Mouse (Mus musculus) ES-Bruce4 (cell line): ENCODE results near the gene Olfr525. TPM values are rescaled to one million over a fixed set of nuclear protein-coding genes. Genes with fewer than 3 reads are reported as not detected.

Experiments used
- H3K27ac ChIP-seq: 2 replicates; pipeline ENCODE4 v1.5.1; 2012; ENCODE audit warnings: low read length, inconsistent platforms; ENCODE audit not compliant: insufficient read depth
- H3K27me3 ChIP-seq: 2 replicates; pipeline ENCODE4 v1.6.1; 2012; ENCODE audit warnings: mild to moderate bottlenecking, low read length, inconsistent platforms; ENCODE audit not compliant: control insufficient read depth, poor library complexity, insufficient read depth, severe bottlenecking
- H3K36me3 ChIP-seq: 2 replicates; pipeline ENCODE4 v1.6.1; 2012; ENCODE audit warnings: inconsistent platforms, mild to moderate bottlenecking, low read length, moderate library complexity; ENCODE audit not compliant: control insufficient read depth, poor library complexity, insufficient read depth, severe bottlenecking
- H3K4me1 ChIP-seq: one replicate; pipeline ENCODE4 v1.8.1; 2011; ENCODE audit warnings: low read length; ENCODE audit not compliant: control insufficient read depth, insufficient read depth
- H3K4me3 ChIP-seq: 2 replicates; pipeline ENCODE4 v1.5.1; 2011; ENCODE audit warnings: low read depth, mild to moderate bottlenecking, low read length
- H3K9ac ChIP-seq: 2 replicates; pipeline ENCODE4 v1.6.1; 2012; ENCODE audit warnings: low read depth, mild to moderate bottlenecking, inconsistent platforms; ENCODE audit not compliant: poor library complexity, severe bottlenecking
- H3K9me3 ChIP-seq: replicated peaks from 2 replicates; pipeline ENCODE4 v1.6.1; 2012; ENCODE audit warnings: mild to moderate bottlenecking, low read length, inconsistent platforms; ENCODE audit not compliant: control insufficient read depth, poor library complexity, insufficient read depth, severe bottlenecking
- CTCF ChIP-seq: IDR thresholded peaks from one replicate; pipeline ENCODE4 v1.8.1; 2011; ENCODE audit warnings: low read depth, low read length
- EP300 ChIP-seq: IDR thresholded peaks from 2 replicates; pipeline ENCODE4 v1.6.1; 2011; ENCODE audit warnings: low read depth, low read length; ENCODE audit not compliant: insufficient read depth
- POLR2A ChIP-seq: IDR thresholded peaks from one replicate; pipeline ENCODE4 v1.8.1; 2011; ENCODE audit warnings: low read length; ENCODE audit not compliant: insufficient read depth
- polyA plus RNA-seq: library from polyadenylated mRNA; stranded (reverse); fragments of >200 nt; gene quantifications from 2 replicates; pipeline ENCODE4 v1.2.4, GENCODE M21; 2011; ENCODE audit warnings: low read depth; ENCODE audit not compliant: missing spikeins, insufficient read depth, insufficient read length

The Olfr525 gene
- polyA plus RNA-seq, 1 experiment: not detected

DNA sequence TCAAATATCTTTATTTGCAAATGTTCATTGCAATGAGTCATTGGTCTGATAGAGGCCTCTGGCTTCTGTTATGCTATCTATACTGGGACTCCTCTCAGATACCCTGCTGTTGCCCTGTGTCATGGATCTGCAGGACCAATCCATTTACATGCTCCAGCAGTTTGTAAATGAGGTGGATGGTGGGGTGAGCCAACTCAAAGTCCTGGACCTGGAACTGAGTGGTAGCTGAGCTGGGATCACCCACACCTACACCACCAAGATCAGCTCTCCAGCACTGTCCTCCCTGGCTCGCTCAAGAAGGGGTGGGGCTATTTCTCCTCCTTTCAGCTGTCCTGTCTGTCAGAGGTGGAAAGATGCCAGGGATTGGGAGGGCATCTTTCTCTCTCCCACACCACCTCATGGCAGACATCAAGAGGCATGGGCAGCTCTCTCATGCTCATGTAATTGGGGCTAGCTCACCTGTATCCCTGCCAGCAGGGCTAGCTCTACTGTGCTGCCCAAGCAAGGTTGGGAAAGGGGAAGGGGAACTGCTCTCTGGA, 9.2 kb downstream of the Olfr525 start:
- Histone ChIP-seq H3K4me3 (no peak overlapping the region), H3K9me3 (no peaks in the 10 kb centered on the region), H3K27me3 (no peaks in the 10 kb centered on the region), H3K36me3 (no peaks in the 10 kb centered on the region), H3K4me1 (no peaks in the 10 kb centered on the region), H3K9ac (no peak overlapping the region), H3K27ac (no peak overlapping the region)
- TF ChIP-seq POLR2A (no peak), CTCF (no peak), EP300 (no peak)

DNA sequence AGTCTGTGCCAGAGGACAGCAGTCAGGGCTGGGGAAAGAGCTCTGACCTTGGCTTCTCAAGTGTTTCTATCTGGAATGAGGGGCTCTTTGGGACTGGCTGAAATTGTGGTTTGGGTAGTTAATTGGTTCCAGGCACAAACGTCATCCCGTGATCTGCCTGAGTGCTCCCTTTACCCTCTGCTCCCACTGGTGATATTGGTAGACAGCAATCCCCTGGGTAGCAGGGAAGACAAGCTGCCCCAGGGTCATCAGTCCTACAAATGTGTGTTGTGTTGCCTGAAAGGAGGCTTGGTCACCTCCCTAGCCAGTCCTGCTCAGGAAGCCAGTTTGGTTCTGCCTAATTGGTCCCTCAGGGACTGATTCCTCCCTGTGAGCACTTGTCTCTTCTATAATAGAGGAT, 13.1 kb downstream of the Olfr525 start, which contains the start of gene Olfr527:
Gene Olfr527, plus strand, starts transcription at position 301 of the 400 bp plus-strand sequence.
- no peak for TF ChIP-seq EP300
- Histone ChIP-seq H3K4me3 (no peak within 1 kb of the TSS), H3K4me1 (no peaks in the 10 kb centered on the region), H3K27ac (no peak within 1 kb of the TSS), H3K9ac (no peak within 1 kb of the TSS), H3K27me3 (no peaks in the 10 kb centered on the region), H3K36me3 (no peaks in the 10 kb centered on the region), H3K9me3 (no peaks in the 10 kb centered on the region)

DNA sequence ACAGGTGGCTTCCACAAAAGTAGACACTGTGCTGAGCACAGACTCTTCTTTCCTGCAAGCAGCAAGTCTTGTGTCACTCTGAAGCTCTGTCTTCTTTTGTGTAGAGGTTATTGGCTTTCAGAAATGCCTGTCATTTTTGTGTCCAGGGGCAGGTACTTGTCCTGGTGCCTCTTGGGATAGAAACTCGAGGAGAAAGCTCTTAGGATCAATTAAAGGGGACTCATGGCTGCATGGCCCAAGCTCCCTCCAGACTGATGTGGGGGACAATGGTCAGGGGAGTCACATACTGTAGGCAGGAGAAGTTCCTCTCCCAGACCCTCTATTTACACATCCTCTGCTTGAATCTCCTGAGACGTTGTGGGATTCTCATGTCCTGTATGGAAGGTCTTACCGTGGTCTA, 40.9 kb downstream of the Olfr525 start, which contains the start of gene Olfr60:
Gene Olfr60, minus strand, starts transcription at position 101 of the 400 bp plus-strand sequence.
- no peak within 1 kb of the TSS for H3K27ac ChIP-seq
- no peaks in the 10 kb centered on the region for H3K4me1 ChIP-seq
- no peaks in the 10 kb centered on the region for H3K27me3 ChIP-seq
- TF ChIP-seq CTCF (no peak), POLR2A (no peak), EP300 (no peak)
- H3K9me3 ChIP-seq: no peaks in the 10 kb centered on the region
- H3K9ac ChIP-seq: no peak within 1 kb of the TSS
- no peaks in the 10 kb centered on the region for H3K36me3 ChIP-seq
- H3K4me3 ChIP-seq: no peak within 1 kb of the TSS

DNA sequence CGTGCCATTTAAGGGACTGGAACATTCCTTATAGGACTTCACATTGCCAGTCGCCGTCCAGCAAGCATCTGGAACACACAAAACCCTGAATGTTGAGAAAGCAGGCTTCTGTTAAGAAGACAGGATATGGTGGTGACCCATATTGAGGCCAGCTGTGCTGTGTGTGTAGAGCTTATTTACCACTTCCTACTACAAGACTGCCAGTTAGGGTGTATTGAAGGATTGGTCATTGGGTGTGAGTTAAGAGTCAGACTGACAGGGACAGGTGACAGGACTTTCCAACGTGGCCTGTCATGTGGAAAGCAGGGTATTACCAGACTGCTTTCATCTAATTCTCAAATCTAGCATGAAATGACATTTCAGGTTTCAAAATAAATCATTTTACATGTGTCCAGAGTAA, 53.6 kb downstream of the Olfr525 start:
- Histone ChIP-seq H3K27ac (no peak overlapping the region), H3K9me3 (no peaks in the 10 kb centered on the region), H3K4me3 (no peak overlapping the region), H3K36me3 (no peaks in the 10 kb centered on the region), H3K27me3 (no peaks in the 10 kb centered on the region), H3K9ac (no peak overlapping the region), H3K4me1 (no peaks in the 10 kb centered on the region)
- TF ChIP-seq EP300 (no peak), POLR2A (no peak), CTCF (no peak)

DNA sequence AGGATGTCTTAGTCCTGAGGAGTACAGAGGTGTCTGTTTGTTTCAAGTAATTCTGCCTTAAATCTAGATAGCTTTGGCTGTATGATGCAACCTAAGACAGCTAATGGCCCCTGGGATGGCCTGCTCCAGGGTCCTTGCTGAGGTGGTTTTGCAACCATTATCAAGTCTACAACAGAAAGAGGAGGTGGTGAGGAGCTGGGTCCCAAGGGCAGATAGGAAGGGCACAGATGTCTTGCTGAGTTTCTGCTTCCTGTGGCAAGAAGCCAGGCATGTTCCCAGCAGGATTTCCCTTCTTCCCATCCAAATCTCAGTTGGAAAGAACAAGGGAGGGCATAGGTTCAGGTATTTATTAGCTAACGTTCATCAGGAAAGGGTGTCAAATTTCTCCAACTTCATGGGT, 55.6 kb downstream of the Olfr525 start, which contains the start of gene Olfr530:
Gene Olfr530, minus strand, starts transcription at position 101 of the 400 bp plus-strand sequence.
- Histone ChIP-seq H3K27me3 (no peaks in the 10 kb centered on the region), H3K4me3 (no peak within 1 kb of the TSS), H3K36me3 (no peaks in the 10 kb centered on the region), H3K9ac (no peak within 1 kb of the TSS), H3K9me3 (no peaks in the 10 kb centered on the region), H3K27ac (no peak within 1 kb of the TSS), H3K4me1 (no peaks in the 10 kb centered on the region)
- no peak for TF ChIP-seq POLR2A
- no peak for TF ChIP-seq CTCF
- no peak for TF ChIP-seq EP300

DNA sequence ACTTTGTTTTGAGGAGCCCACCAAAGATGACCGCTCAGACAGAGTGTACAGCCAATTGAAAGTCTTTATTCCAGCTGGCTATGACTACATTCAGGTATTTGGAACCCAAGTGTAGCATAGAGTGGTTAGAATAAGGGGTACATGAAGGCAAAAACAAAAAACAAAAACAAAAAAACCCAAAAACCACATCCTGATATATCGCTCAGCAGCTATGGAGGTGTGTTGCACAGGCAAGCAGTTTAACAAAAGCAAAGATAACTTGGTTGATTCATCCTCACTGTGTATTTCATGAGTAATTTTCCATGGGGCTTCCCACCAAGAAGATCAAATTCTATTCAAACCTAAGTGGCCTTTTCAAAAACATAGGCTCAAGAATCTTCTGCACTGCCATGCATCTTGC, 56.3 kb downstream of the Olfr525 start:
- H3K4me3 ChIP-seq: no peak overlapping the region

More for the DNA sequence above, 56.3 kb downstream of the Olfr525 start:
- no peak overlapping the region for H3K27ac ChIP-seq
- no peaks in the 10 kb centered on the region for H3K36me3 ChIP-seq
- no peaks in the 10 kb centered on the region for H3K27me3 ChIP-seq
- TF ChIP-seq CTCF (no peak), EP300 (no peak), POLR2A (no peak)
- no peaks in the 10 kb centered on the region for H3K4me1 ChIP-seq
- no peaks in the 10 kb centered on the region for H3K9me3 ChIP-seq
- no peak overlapping the region for H3K9ac ChIP-seq

Other genes starting within 250 kb of the Olfr525 start
- gene Caly, start 238.3 kb upstream of the Olfr525 start, polyA plus RNA-seq: 0.84 and 0.91 TPM in 2 replicates
- gene Prap1, start 227.5 kb upstream of the Olfr525 start, polyA plus RNA-seq: not detected in 2 replicates
- gene Fuom, start 218.4 kb upstream of the Olfr525 start, polyA plus RNA-seq: 24.1 and 30.6 TPM in 2 replicates
- gene Paox, start 205.1 kb upstream of the Olfr525 start, polyA plus RNA-seq: 19.6 and 21.4 TPM in 2 replicates
- 107 and 109 TPM in 2 replicates for gene Echs1, start 204.4 kb upstream of the Olfr525 start, polyA plus RNA-seq
- 43.2 and 44.0 TPM in 2 replicates for gene Mtg1, start 183.3 kb upstream of the Olfr525 start, polyA plus RNA-seq
- 0.24 TPM in 1 of 2 replicates, not detected in the other for gene Sprn, start 166.0 kb upstream of the Olfr525 start, polyA plus RNA-seq
- gene Olfr522, start 156.1 kb upstream of the Olfr525 start, polyA plus RNA-seq: not detected in 2 replicates
- gene Olfr523, start 147.6 kb upstream of the Olfr525 start, polyA plus RNA-seq: not detected in 2 replicates
- not detected in 2 replicates for gene Olfr524, start 114.9 kb upstream of the Olfr525 start, polyA plus RNA-seq
- not detected in 2 replicates for gene Cd163l1, start 102.6 kb upstream of the Olfr525 start, polyA plus RNA-seq
- gene 5830411N06Rik, start 73.6 kb upstream of the Olfr525 start, polyA plus RNA-seq: not detected in 2 replicates
- gene Olfr527, start 13.2 kb downstream of the Olfr525 start, polyA plus RNA-seq: not detected in 2 replicates
- gene Olfr60, start 40.8 kb downstream of the Olfr525 start, polyA plus RNA-seq: not detected in 2 replicates
- gene Olfr530, start 55.5 kb downstream of the Olfr525 start, polyA plus RNA-seq: not detected in 2 replicates
- not detected in 2 replicates for gene Olfr531, start 82.1 kb downstream of the Olfr525 start, polyA plus RNA-seq
- not detected in 2 replicates for gene Olfr532, start 100.8 kb downstream of the Olfr525 start, polyA plus RNA-seq
- gene Olfr533, start 142.5 kb downstream of the Olfr525 start, polyA plus RNA-seq: not detected in 2 replicates
- gene Olfr535, start 163.4 kb downstream of the Olfr525 start, polyA plus RNA-seq: not detected in 2 replicates
- 0.23 TPM in 1 of 2 replicates, not detected in the other for gene Olfr536, start 186.5 kb downstream of the Olfr525 start, polyA plus RNA-seq
- not detected in 2 replicates for gene Olfr538, start 247.0 kb downstream of the Olfr525 start, polyA plus RNA-seq